Mouse (Mus musculus): ENCODE measurements at regions not wholly inside any gene's neighbourhood (a gene's known extent, or its start where the extent isn't known, plus 50 kb on each side); places are given as distances from the start of the nearest gene placed in this dataset.

DNA sequence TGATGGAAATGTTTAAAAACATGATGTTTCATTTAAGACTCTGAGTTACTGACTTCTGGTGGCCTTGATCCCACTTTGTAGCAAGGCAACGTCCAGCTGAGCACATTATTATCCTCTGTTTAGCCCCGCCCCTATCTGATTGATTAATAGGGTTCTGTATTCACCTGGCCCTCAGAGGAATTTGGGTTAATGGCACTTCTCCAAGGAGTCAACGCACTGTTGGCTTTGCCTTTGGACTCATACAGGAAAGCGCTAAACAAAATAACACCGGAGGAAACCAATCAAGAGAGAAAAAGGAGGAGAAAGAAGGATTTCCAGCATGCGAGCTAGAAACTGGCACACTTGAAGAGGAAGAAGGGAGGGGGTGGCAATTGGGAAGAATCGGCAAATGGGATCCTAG lies 497.1 kb downstream of the Nedd1 start:
- TF ChIP-seq CTCF (IDR thresholded peaks at IDR 0.05) (no peak), EP300 (IDR thresholded peaks at IDR 0.05) (no peak)
